Mouse (Mus musculus): ENCODE measurements at regions not wholly inside any gene's neighbourhood (a gene's known extent, or its start where the extent isn't known, plus 50 kb on each side); places are given as distances from the start of the nearest gene placed in this dataset.

- TF ChIP-seq EP300 (IDR thresholded peaks at IDR 0.05; ENCODE audit: low read depth) (no peak), CTCF (IDR thresholded peaks at IDR 0.05; ENCODE audit: low read depth) (no peak)
Observed at GRCm38 (mm10) chr2:48694509-48694908, 119.4 kb upstream of the Acvr2a start.

Data from liver, postnatal 0 days (tissue).